Mouse (Mus musculus): ENCODE measurements around the gene Abi3bp.
A peak's percentile ranks its signal among the peaks of the same experiment; 100 is the strongest.

Gene Abi3bp

DNA sequence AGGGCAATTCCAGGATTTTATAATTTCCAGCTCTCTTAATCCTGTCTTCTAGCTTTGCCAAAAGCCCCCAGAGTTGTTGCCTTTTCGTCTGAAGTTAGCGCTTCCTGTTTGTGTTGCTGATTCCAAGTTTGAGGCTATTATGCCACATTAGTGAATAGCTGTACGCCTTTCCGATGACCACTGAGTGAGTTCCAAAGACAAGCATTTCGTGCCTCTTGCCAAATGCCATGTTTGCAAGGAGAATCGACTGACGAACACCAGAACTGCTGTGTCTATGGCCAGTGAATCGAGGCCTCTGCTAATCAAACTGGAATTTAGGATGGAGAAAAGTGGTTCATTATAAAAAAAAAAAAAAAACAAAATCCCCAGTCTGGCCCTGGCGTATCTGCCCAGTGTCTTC, 40.3 kb downstream of the Abi3bp start:
- no peak for DNase-seq

DNA sequence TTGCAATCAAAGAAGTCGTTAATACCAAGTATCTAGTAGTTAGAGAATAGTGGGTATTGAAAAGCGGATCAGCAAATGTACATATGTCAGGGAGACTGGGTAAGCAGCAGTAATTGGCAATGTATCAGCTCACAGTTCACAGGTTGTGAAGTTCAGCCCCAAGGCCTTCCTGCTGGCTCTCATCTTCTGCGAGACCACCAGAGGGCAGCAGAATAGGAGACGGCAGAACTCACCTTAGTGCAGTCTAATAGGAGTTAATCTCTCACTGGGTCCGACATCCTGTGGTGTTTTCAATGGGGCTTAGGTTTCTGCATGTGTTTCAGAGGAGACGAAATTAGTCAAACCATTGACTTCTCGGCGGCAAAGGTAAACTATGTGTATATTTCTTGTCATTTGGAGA, 46.7 kb downstream of the Abi3bp start:
- DNase-seq: peak in 1 of 2 experiments; percentile 3

DNA sequence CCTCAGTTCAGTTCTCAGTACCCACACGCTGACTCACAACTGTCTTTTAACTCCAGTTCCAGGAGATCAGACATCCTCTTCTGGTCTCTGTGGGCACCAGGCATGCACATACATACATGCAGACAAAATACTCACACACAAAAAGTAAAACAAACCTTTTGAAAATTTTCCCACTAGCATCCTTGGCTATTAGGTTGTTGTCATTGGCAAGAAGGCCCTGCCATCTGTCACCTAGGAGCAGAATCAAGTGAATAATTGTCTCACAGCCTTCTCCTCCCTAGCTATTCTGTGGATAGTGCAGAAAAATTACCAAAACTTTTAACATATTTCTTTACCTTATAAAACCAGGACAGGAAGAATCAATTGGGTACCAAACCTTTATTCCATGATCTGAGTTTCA, 48.8 kb downstream of the Abi3bp start:
- DNase-seq: no peak

DNA sequence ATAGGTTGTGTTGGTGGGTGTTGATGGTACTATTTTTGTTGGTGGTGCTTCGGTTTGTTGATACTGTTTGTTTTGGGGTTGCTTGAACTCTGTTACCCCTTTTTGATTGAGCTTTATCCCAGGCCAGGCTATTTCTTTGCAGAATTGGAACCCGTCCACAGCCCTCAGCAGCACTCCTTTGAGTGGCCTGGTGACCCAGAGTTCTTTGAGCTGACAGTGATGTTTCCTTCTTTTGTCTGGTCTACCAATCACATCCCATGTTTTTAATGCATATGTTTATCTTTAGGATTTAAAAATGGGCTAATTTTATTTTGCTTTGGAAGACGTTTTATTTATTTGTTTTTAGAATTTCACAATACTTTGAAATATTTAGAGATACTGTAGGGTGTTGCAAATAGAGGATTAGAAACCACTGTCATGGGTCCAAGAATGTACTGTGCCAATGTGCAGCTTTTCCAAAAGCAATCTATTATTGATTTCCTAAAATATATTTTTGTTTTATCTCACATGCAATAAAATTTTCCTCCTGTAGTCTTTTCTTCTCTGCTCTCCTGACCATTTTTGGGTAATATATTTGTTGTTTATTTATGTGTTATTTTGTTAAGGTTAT, 50.5 kb downstream of the Abi3bp start:
- no peak for DNase-seq

DNA sequence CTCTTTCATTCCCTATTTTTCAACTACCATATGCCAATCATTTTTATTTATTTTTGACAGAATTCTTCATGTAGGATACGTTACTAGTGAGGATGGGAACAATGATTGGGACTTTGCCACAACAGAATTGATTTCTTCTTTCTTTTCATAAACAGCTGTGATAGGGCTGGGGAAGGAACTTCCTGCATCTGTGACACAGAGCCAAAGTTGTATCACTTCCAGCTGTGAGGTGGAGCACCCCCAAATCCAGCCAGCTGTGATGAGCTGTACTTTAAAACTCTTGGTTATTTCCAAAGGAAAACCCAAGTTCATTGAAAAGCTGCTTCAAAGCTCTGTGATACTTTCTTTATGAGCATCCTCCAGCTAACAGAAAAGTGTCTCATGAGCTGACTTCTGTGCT, 101.9 kb downstream of the Abi3bp start:
- DNase-seq: no peak

DNA sequence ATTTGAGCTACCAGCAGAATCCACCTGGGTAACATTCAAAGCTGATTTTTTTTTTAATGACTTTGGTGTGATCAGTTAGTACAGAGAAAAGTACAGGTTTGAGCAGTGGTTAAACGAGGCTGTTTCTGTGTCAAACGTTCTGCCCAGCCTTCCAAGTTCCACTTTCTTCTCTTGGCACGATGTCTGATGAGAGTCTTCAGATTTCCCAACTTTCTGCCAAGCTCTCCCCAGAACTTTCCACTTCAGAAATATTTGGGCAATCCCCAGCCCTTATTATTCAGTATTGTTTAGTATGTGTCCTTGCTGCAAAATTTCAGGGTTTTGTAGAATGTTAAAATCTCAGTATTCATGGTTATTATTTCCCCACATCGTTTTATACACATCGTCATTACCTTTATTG, 115.9 kb downstream of the Abi3bp start:
- no peak for DNase-seq

DNA sequence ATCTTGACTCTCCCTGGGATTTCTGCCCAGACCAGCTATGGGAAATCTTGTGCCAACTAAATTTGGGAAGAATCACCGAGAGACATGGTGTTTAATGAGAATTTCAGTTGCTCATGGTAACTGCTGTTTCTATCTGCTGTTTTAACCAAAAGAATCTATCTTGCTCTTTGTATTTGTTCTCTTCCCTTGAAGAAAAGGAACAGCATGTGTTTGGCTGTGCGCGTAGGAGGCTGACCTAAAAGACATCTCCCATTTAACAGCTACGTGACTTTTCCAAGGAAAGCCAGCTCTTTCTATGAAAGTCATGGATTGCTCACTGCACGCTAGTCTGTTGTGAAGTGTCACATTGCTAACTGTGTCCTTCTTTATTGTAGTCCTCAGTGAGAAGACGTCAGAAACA, 117.2 kb downstream of the Abi3bp start:
- no peak for DNase-seq

DNA sequence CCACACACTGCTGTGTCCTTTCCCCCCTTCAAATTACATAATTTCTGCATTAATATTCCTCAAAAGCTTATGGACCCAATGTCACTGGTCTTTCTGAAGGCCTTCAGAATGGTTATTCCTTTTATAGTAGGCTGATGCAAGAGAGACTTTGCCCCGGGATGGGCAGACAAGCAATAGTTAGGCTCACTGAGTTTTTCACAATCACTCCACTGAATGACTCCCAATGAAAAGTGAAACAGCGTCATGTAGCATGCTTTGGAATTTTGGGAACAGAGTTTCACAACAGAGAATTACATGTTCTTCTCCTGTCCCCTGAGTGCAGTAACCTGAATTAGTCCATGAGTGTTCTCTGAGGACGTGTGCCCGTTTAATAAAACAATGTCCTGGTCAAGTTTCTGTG, 120.7 kb downstream of the Abi3bp start:
- DNase-seq: no peak

DNA sequence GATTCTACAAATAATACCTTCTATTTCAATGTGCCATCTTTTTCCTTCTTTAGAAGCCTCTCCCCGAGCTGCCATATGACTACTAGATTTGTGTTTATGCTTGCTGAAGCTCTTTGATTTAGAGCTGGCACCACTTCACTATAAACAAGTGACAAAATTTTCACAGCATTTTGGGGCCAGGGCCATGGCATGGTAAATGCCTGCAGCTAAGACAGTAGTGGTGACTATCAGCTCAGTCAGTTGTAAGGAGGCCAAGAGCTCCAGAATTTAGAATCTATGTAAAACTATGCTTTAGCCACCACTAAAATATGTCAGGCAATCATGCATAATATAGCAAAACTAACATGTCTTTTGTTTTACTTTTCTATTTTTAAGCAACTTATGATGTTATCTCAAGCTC, 124.7 kb downstream of the Abi3bp start:
- no peak for DNase-seq

DNA sequence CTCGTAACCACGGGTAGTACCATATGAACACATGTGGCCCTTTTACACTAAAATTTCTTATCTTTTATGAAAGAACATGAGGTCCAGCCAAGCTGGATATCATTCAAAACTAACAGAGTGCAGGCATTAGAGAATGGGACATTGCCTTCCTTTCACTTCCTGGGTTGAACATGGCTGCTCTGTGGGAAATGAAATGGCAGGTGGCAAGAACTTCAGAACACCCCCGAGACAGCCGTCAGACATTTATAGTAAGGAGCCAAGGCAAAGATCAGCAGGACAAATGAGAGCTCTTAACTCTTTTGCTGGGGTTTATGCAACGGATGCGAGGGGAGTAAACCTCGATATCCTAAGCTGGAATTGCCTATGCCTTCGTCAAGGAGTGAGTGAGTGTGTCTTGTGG, 132.9 kb downstream of the Abi3bp start:
- no peak for DNase-seq

DNA sequence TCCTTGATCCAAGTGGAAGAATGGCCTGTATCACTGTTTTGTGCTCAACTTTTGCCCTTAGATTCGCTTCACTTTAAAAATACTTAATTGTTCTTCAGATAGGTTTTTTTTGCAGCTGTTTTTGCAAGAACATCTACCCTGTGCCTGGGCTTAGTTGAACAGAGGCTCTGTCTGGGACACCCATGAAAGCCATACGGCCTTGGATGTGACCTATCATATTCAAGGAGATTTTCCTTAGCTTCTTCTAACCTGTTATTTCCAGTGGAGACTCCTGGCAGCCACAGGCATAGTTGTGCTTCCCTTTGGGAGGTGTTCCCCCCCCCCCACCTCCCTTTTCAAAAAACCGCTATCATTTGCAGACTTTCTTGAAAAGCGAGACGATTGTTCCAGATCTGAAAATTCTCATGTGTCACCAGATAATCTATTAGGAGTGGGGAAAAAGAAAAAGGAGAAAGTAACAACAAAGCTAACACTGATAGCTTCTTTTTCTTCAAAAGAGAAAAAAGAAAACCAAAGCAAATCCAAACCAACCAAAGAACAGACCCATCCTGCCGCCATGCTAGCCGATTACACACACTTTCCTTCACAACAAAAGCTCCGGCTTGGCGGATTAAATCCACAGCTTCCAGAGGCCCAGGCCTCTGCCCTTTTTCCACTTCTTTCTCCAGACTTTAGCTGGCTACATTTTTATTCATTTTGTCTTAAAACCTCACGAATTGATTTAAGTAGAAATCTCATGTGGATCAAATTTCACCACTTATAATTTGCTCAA, 133.6 kb downstream of the Abi3bp start:
- no peak for DNase-seq

DNA sequence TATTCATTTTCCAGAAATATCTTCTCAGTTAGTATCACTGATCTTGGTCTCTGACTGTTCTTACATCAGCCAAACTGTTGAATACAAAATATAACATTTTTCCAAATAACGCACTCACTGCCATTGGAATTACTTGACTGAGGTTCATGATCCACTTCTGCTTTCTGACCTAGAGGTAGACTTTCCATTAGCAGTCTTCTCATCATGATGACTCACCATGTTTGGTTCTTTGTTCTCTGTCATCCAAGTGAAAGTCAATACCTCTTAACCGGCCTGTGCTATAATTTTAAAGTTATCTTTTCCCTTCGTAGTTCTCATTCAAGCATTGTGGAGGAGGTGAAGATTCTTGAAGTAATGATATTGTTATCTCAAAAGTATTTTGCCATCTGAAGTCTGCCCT, 160.9 kb downstream of the Abi3bp start:
- DNase-seq: no peak

DNA sequence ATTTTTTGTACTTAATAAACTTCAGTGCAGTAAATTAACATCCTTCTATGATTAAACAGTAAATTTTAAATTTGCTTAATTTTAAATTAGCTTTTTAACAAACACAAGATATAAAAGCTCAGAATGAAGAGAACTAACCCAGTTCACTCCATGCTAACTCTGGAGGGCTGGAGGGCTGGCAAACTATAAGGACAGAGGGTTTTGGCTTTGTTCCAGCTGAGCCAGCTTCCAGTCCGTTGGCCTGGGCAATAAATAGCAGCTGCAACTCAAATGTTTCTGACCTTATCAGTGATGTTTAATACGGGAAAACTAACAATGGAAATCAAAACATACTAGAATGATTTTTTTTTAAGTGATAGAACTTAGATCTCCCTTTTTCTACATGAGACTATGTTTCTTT, 167.6 kb downstream of the Abi3bp start:
- no peak for DNase-seq

DNA sequence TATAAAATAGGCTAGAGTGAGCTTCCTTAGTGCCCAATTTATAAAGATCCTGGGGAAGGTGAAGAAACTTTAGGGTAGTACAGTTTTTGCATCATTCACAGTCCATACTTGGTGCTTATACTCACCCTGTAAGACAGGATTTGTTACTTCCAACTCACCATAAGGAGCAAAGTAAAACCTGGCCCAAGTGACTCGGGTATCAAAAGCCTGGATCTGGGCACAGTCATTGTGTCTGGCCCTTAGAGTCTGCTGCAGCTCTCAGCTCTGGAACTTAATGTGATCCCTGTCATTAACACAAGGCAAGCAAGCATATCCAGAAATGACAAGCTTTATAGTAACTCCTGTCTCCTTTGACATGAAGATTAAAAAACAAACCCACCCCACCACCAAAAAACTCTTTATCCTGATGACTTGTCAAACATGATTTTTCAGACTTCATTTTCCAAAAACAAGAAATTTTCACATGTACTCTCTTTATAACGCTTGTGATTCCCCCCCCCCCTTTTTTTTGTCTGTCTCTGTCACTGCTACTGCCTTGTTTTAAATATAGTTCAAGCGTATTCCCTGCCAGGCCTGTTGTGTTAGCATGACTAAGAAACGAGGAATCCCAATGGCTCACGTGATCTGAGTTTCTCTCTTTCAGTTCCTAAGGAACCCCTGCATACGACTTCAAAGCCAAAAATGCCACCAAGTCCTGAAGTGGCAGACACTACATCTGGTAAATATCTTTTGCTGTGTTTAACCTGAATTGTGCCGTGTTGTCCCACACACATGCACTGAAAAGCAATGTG, 168.9 kb downstream of the Abi3bp start:
- DNase-seq: no peak

DNA sequence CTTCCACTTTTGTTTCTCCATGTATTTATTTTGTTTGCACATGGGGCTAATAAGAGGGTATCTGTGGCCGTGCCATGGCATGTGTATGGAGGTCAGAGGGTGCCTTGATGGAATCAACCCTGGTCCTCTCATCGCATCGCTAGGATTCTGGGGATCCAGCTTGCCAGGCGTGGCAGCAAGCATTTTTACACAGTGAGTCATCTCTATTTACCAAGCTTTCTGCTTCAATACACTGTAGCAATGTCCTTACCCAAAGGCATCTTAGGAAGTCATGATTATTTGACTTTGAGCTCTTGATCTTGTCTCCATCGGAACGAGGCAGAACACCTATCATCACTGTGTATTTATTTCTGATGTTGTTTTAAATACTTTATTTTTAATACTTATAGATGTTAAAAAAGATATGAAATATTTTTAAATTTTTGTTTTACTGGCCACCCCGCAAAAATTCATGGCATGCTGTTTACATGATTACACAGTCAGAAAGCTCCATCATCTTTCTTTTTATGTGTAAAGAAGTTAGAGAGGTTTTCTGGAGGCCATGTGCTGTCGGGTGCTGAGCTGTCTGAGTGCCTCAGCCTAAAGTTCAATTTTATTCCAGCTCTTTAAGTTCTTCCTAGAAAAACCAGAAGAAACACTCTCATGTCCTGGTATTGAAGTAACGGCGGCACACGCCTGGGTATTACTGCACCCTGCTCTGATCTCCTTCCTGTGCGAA, 177.7 kb downstream of the Abi3bp start:
- no peak for DNase-seq

DNA sequence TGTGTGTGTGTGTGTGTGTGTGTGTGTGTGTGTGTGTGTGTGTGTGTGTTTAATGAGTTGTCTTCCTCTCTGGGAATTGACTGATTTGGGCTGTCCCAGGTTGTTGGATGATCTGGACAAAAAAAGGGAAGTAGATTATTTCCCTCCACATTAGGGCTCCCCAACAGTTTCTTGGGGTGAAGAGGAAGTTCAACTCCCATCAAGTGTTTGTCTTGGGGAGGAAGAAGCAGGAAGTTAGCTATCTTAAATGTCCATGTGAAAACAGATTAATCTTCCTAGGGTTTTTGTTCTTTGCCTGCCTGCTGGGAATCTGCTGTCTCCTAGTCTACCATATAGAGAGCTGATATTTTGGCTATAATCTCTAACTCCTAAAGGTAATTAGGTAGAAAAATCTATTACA, 181.2 kb downstream of the Abi3bp start:
- no peak for DNase-seq

DNA sequence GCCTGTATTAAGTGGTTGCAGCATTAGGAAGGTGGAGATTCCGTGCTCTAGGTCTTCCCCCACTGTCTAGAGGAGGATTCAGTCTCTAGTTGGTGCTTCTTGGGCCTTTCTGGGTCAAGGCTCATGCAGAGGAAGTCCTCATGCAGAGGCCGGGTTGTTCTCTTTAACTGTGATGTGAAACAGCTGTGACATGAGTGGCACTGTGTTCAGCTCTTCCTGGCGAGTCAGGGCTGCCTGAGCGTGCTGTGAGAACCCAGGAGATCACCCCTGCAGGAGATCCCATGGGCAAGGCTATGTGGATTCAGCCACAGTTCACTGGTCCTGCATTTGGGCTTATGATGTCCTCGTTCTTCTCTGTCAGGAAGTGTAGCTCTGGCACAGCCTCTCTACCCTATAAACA, 191.8 kb downstream of the Abi3bp start:
- no peak for DNase-seq

DNA sequence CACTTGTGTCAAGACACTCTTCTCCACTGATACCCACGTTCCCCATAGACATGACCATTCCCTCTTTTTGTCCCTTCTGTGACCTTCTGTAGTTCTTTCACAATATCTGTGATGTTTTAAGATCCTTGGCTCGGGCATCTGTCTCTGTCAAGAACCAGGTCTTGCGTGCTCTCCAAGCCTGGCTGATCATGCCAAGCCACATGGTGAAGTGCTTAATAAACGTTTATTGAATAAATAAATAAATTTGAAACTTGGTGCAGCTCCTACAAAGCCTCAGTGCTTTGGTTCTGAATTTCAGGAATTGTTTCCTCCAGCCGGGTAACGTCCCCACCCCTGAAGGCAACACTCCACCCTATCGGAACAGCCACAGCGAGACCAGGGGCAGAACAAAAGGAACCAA, 193.3 kb downstream of the Abi3bp start:
- DNase-seq: no peak

DNA sequence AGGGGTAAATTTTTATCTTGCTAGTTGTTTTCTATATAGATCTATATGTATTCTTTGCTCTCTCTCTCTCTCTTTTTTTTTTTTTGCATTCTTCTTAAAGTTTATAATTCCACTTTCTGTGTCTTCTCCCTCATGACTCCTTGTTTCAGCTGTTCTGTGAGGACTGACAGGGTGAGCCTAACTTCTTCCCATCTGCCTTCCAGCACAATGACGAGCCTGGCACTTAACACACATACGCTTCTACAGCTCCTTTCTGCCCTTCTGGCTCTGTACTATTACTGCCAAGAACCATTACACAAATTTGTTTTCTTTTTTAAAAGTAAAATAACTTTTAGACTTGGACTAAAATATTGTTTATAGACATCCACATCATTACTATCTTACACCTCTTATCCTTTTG, 195.7 kb downstream of the Abi3bp start:
- no peak for DNase-seq

DNA sequence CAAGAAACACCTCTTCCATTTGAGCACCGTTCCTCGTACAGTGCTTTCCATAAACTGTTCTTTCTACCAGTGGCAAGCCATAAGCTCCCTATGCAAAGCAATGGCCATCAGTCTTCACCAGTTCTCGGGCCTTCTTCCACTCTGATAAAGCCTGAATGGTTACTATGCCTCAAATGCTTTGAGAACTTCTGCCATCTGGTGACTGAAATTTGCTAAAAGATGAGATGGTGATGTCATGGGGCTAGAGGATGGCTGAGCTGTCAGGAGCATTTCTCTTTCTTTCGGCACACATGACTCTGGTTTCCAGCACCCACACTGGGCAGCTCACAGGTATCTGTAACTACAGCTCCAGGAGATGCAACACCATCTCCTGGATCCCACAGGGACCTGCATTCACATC, 199.5 kb downstream of the Abi3bp start:
- no peak for DNase-seq

DNA sequence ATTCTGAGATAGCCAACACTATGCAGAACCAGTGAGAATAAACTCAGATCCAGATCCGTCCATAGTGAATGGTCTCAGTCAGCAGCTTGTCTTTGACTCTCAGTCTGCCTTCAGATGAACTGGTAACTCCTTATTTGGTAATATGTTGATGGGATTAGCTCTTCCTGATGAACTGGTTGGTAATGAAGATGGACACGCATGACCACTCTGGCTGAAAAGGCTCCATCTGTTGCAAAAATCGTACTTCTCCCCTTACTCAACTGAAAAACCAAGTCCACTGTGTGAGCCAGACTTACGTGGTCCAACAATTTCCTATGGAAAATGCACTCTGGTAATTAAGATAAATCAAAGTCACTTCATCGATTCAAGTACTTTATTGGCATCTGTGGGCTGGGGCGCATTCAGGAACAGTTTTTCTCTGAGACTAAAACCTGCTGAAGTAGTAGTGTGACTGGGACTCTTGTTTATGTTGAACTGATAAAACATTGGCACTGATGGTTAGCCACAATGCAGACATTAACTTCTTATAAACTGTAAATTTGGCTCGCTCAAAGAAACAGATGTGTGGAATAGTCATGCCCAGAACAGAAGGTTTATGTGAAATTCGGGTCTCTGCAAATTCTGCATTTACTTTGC, 203.4 kb downstream of the Abi3bp start:
- no peak for DNase-seq

DNA sequence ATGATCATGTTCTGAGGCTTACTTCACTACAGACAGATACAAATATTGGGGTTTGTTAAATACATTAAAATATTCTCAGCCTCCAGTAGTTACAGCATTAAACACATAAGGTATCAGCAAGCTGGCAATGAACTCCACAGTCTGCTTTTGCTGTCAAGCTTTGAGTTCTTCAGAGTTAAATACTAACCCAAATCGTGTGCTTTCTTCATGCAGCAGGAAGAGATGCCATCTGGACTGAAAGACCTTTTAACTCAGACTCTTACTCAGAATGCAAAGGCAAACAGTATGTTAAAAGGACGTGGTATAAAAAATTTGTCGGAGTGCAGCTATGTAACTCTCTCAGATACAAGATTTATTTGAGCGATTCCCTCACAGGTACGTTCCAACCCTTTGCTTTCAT, 209.1 kb downstream of the Abi3bp start:
- DNase-seq: no peak

DNA sequence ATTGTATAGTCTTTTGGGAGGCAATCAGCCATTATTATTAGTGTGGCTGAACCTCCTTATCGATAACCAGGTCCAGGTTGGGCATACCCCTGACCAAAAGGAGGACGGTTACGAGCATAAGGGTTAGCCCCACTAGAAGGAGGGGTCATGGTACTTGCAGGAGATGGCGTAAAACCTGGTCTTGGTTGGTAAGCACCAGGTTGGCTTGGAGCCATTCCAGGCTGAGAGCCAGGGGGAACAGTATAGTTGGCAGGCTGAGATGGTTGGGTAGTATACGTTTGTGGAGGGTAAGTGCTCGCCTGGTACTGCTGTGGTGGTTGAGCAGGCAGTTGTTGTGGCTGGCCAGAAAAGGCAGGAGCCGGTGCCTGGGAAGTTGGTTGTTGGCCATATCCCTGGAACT, 213.0 kb downstream of the Abi3bp start:
- no peak for DNase-seq
